Mouse (Mus musculus): Measurements from ENCODE around the gene Anxa1.
A peak's percentile ranks its signal among the peaks of the same experiment; 100 is the strongest.

Gene Anxa1

GRCm38 (mm10) chr19:20390455-20390994 is at the start of gene Anxa1:
Anxa1 (minus strand) TSS chr19:20390944.
- no peak for DNase-seq (ENCODE audit: low read depth in 2 of 2, low spot score in 2 of 2)

- no peak for DNase-seq (ENCODE audit: low read depth in 2 of 2, low spot score in 2 of 2)
Measured at GRCm38 (mm10) chr19:20437043-20437442, 46.3 kb upstream of the Anxa1 start.

DNA sequence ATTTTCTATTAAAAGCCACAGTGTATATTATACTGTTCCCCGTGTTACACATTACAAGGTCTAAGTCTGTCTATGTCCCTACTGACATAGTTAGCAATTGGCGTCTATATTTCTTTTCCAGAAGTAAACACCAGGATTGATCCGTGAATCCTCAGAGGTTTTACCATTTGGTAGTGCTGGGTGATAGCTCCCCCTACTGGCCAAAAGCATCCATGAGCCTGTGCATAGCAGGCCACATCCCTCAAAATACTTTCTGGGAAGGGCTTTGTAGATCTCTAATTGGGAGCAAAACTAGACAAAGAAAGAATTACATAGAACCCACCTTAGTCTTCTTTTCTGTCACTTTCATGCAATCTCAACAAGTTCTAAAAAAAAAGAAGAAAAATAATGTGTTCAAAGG is 43.8 kb upstream of the Anxa1 start:
- DNase-seq (ENCODE audit: low read depth in 2 of 2, low spot score in 2 of 2): peak in 1 of 2 experiments; percentile 6

GRCm38 (mm10) chr19:20433966-20434365 is 43.2 kb upstream of the Anxa1 start:
- no peak for DNase-seq (ENCODE audit: low read depth in 2 of 2, low spot score in 2 of 2)

DNA sequence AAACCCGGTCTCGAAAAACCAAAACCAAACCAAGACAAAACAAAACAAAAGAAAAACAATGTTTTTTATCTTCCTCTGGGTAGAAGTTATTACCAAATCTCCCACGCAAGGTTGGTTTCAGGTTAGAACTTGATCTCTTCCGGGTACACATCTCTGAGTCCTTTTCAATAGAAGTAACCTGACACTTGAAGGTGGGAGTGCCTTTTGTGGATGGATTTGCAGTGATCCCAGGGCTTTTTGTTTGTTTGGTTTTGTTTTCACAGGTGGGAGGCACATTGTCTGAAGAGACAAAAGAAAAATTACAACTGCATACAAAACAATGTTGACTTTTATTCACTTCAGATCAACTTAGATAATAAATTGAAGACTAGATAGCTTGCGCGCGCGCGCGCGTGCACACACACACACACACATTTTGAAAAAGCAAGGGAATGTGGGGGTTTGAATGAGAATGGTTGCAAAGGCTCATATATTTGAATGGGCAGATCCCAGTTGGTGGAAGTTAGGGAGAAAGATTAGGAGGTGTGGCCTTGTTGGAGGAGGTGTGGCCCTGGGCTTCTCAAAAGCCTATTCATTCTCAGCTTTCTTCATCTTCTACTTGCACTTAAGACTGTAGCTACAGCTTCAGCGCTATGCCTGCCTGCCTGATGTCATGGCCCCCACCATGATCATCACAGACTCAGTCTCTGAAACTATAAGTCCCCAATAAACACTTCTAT is 35.9 kb upstream of the Anxa1 start:
- DNase-seq (ENCODE audit: low read depth in 2 of 2, low spot score in 2 of 2): no peak

DNA sequence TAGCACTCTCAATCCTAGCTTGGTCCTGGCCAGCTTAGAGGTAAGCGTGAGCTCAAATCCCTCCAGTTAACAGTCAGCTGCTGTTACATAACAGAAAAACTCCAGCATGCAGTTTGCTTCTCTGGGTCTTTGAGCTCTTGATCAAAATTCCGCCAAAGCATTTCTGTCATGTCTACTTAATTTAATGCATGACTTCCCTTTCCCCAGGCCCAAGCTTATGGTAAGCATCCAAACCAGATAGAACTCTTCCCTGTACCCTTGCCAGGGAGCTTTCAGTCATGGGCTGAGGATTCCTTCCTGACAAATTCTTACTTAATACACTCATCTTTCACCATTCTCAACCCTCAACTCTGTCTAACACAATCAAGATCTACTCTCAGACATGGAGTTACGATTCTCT is 20.5 kb upstream of the Anxa1 start:
- no peak for DNase-seq (ENCODE audit: low read depth in 2 of 2, low spot score in 2 of 2)

DNA sequence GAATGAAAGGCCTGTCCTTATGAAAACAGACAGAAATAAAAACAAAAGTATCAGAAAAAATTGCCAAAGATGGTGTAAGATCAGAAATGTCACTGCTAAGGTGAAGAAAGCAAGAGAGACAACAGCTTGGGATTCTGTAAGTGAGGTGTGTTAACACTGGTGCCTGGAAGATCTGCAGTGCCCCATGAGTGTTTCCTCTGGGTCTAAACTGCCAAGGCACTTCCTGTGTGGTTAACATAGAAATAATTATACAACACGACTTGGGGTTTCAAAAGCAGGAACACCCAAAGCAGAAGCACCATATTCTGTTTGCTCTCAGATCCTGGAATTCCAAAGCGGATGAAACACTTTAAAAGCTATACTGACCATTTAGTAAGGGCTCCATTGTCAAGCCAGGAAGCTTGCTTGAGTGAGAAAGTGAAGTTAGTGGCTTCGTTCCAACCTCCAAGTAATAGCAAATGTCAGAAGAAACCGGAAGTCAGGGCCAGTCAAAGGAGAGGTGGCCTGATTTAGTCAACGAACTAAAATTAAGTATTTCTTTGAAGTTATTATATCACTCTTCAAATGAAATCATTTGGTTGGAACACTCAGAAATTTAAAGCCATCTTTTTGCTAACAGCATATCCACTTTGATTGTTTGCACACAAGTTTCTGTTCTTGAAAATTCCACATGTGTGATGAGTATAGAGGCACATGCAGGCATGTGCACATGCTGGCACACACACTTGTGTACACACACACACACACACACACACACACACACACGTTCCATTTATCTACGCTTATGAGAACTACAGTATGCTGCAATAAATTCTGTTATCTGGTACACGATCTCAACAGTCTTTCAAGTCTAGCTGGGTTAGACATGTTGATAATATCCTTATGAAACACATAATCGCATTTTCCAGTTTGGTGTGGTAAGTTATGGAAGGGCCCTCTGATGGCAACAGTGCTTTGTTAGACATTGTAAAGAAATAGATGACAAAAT is 19.1 kb upstream of the Anxa1 start:
- peak in 1 of 2 experiments; percentile 4 for DNase-seq (ENCODE audit: low read depth in 2 of 2, low spot score in 2 of 2)

DNA sequence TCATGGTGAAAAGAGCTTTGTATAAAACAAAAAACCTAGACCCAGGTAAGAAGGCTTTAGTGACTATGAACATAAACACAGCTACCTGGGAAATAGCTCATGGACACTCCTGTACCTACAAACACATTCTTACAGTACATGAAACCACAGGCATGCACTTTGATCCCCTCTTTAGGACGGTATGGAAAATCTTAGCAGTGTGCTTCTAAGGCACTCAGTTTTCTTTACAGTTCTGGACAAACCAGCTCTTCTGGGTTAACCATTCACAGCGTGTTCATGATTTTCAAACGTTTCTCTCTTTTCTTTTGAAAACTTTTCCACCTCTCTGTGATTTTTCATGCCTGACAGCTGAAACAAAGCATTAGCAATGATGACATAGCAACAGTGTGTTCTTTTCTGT is 15.7 kb upstream of the Anxa1 start:
- DNase-seq (ENCODE audit: low read depth in 2 of 2, low spot score in 2 of 2): no peak

DNA sequence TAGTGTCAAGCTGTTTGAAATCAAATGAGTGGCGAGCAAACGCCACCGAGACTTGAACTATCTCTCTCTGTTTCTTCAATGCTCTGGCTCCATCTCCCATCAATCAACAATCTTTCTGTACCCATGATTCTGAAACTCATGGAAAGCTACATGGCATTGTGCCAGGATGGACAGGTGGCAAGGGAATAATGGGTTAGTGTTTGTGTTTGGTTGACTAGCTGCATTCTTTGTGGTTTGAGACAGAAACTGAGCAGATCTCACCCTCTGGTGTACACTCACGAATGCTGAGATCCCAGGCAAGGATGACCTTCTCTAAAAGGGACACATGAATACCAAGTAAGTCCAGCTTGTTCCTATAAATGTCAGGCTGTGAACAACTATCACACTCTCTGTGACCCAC is 14.3 kb upstream of the Anxa1 start:
- no peak for DNase-seq (ENCODE audit: low read depth in 2 of 2, low spot score in 2 of 2)

DNA sequence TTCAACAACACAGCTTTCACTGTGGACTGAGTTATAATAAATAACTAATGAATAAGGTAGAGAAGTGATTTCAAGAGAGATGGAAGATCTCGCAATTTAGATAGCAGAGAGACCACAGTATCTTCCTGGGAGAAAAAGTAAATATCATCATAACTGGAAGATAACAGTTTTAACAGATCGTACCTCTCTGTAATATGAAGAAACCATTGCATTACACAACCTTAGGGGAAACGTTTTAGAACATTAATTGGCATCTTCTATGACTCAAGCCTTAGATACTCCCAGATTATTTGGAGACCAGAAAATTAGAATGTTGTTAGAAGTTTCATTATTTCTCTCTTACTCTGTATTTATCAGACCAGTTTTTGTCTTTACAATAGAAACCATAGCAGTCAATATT is 13.0 kb upstream of the Anxa1 start:
- no peak for DNase-seq (ENCODE audit: low read depth in 2 of 2, low spot score in 2 of 2)

- DNase-seq (ENCODE audit: low read depth in 2 of 2, low spot score in 2 of 2): no peak
Measured at GRCm38 (mm10) chr19:20403219-20403618, 12.5 kb upstream of the Anxa1 start.

DNA sequence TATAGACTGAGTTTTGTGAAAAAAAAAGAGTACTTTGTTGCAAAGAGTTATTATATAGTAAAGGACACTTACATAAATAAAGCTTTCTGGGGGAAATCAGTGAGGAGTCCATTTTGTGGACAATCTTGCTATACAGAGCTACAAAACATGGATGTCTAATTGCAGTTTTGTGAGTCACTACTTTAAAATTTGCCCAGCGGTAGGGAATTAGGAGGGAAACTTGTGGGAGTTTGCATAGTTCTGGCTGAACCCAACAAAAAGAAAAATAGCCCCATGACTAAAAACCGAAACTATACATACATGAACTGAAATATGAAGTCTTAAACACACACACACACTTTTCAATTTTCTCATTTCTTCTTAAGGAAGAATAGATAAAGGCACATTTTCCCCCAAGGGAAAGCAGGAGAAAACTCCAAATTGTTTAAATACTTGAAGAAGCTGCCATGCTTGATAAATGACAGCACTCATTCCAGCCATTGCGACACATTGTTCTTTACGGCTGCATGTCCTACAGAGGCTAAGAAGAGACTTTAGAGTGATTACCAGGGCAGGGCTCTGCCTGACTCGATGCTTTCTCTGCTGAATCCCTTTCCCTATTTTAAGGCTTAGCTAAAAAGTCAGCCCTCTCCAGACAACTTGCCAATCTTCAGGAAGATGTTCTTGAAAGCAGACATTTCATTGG is 11.9 kb upstream of the Anxa1 start:
- no peak for DNase-seq (ENCODE audit: low read depth in 2 of 2, low spot score in 2 of 2)

DNA sequence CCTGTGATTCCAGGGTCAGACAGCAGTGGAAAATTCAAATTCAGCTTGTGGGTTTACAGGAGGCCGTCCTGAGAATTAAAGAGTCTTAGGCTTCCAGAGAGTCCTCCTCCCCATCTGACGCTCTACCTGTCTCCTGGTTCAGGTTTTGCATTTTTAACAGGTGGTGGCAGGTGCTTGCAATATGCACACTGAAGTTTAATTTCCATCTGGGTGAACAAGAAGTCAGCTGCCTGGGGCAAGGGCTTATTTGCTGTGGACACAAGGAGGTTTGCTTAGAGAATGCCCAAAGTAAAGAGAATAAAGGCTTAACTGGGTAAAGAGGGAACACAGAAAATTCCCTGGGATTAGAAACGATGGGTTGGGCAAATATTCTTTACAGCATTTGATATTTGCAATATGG is 11.2 kb upstream of the Anxa1 start:
- no peak for DNase-seq (ENCODE audit: low read depth in 2 of 2, low spot score in 2 of 2)

GRCm38 (mm10) chr19:20399187-20399586 is 8.4 kb upstream of the Anxa1 start:
- no peak for DNase-seq (ENCODE audit: low read depth in 2 of 2, low spot score in 2 of 2)

- no peak for DNase-seq (ENCODE audit: low read depth in 2 of 2, low spot score in 2 of 2)
Measured at GRCm38 (mm10) chr19:20397092-20397491, 6.3 kb upstream of the Anxa1 start.

DNA sequence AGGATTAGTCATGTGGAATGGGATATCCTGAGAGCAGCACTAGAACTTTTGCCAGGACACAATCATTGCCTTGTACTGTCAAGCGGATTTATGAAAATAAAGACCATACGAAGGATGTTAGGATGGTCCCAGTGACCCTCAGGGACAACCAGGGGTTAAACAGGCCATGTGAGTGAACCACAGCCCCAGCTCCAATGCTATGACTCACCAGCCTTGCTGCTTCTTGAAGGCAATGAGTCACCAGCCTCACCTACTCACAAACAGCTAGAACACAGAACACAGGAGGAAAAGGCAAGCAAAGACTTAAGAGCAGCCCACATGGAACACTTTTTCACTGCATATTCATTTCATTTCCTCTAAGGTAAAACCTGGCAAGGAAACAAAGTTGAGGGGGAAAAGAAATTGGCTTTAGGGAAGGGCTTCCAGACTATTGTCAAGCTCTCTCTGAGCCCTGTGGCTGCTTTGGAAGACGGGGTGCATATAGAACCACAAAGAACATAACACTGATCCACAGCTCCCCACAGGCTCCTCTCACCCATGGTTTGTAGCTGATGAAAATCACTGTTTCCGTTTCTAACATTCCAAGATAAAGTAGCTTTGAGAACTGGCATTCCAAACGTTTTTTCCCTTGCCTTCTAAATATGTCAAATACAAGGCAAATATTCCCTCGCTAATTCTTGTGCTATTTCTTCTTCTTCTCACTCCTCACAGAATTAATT is 3.0 kb upstream of the Anxa1 start:
- no peak for DNase-seq (ENCODE audit: low read depth in 2 of 2, low spot score in 2 of 2)

GRCm38 (mm10) chr19:20389723-20390122 is 1.0 kb downstream of the Anxa1 start:
- DNase-seq (ENCODE audit: low read depth in 2 of 2, low spot score in 2 of 2): no peak

- DNase-seq (ENCODE audit: low read depth in 2 of 2, low spot score in 2 of 2): no peak
Measured at GRCm38 (mm10) chr19:20389245-20389644, 1.5 kb downstream of the Anxa1 start.

DNA sequence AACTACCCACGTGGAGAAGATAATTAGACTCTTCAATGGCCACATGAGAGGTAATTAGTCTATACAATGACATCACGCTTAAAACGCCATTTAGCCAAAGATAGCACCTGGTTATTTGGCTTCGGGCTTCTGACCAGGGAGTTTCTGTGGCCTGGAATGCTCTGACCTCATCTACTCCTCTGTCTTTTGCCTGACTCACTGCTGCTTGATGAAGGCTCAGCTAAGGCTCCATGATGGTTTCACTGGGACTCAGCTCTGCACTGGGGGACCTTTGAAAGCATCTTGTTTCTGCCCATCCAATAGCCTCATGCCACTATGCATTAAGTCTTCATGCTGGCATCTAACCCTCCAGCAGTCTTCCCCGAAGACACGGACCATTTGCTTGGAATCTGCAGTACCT is 2.5 kb downstream of the Anxa1 start:
- DNase-seq (ENCODE audit: low read depth in 2 of 2, low spot score in 2 of 2): no peak

- DNase-seq (ENCODE audit: low read depth in 2 of 2, low spot score in 2 of 2): no peak
Measured at GRCm38 (mm10) chr19:20386296-20386695, 4.4 kb downstream of the Anxa1 start.

GRCm38 (mm10) chr19:20385645-20386044 is 5.1 kb downstream of the Anxa1 start:
- DNase-seq (ENCODE audit: low read depth in 2 of 2, low spot score in 2 of 2): no peak
